Mouse (Mus musculus) effector memory CD4-positive, alpha-beta T cell, adult 5 months (primary cell): Measurements from ENCODE around the gene Lipm. TPM values are rescaled to one million over a fixed set of nuclear protein-coding genes. Genes with fewer than 3 reads are reported as not detected.

Experiments
- polyA plus RNA-seq: library from polyadenylated mRNA; unstranded; fragments of 100-300 nt; shearing (Covaris generic); gene quantifications from one replicate; pipeline ENCODE4 v1.2.1, GENCODE M21; 2017

Lipm gene
- polyA plus RNA-seq, result not detected

GRCm38 (mm10) chr19:34100633-34101032, at the start of gene Lipm:
Lipm (plus strand) TSS chr19:34100933.

GRCm38 (mm10) chr19:34066779-34067472, 33.8 kb upstream of the Lipm start, which contains the start of gene Lipn:
Lipn (plus strand) TSS chr19:34067358.

GRCm38 (mm10) chr19:34165891-34166290, 65.2 kb downstream of the Lipm start, which contains the start of gene Ankrd22:
Ankrd22 (minus strand) TSS chr19:34166053.

Other genes starting within 250 kb of the Lipm start
- gene Lipf, start 139.7 kb upstream of the Lipm start, polyA plus RNA-seq, result 0.26 TPM
- not detected for gene Lipk, start 92.6 kb upstream of the Lipm start, polyA plus RNA-seq
- gene Lipn, start 33.6 kb upstream of the Lipm start, polyA plus RNA-seq, result not detected
- not detected for gene Ankrd22, start 65.1 kb downstream of the Lipm start, polyA plus RNA-seq
- gene Stambpl1, start 91.3 kb downstream of the Lipm start, polyA plus RNA-seq, result 55.6 TPM
- gene Acta2, start 154.7 kb downstream of the Lipm start, polyA plus RNA-seq, result 0.66 TPM
- 76.3 TPM for gene Fas, start 189.7 kb downstream of the Lipm start, polyA plus RNA-seq